Mouse (Mus musculus) duodenum, adult 2 months (tissue): ENCODE results near the gene Filip1l. TPM values are rescaled to one million over a fixed set of nuclear protein-coding genes. Genes with fewer than 3 reads are reported as not detected.

Source experiments
- polyA plus RNA-seq: library from polyadenylated mRNA; depleted of rRNA; stranded (reverse); fragments of >200 nt; gene quantifications from 2 replicates; pipeline ENCODE4 v1.2.3, GENCODE M21; 2012; ENCODE audit warnings: low replicate concordance; rRNA removed

The Filip1l gene
- polyA plus RNA-seq, result 1.3 and 1.8 TPM in 2 replicates

GRCm38 (mm10) chr16:57352751-57353150 is at the start of gene Filip1l:
Gene Filip1l (plus strand): TSS chr16:57353093.

GRCm38 (mm10) chr16:57606444-57607227 is 253.7 kb downstream of the Filip1l start, which contains the start of gene Cmss1:
Gene Cmss1 (minus strand): TSS chr16:57606864.

Other genes starting within 250 kb of the Filip1l start
- gene Tomm70a, start 231.4 kb upstream of the Filip1l start, polyA plus RNA-seq, result 11.5 TPM in 2 replicates
- 11.1 and 11.7 TPM in 2 replicates for gene Nit2, start 185.8 kb upstream of the Filip1l start, polyA plus RNA-seq
- gene Tbc1d23, start 121.6 kb upstream of the Filip1l start, polyA plus RNA-seq, result 2.6 and 3.9 TPM in 2 replicates
- not detected in 2 replicates for gene Tmem30c, start 60.2 kb upstream of the Filip1l start, polyA plus RNA-seq